Mouse (Mus musculus) hindbrain, embryonic 13.5 days (tissue): ENCODE measurements at regions not wholly inside any gene's neighbourhood (a gene's known extent, or its start where the extent isn't known, plus 50 kb on each side); places are given as distances from the start of the nearest gene placed in this dataset.
A peak's percentile ranks its signal among the peaks of the same experiment; 100 is the strongest.

Source experiments
- ATAC-seq: fragments of 200-750 bp; cut with Nextera tagmentation; 2 replicates; pipeline ENCODE4 v1.8.0; 2017; ENCODE audit warnings: moderate TSS enrichment; ENCODE audit not compliant: low FRiP score
- H3K27ac ChIP-seq: fragments of 300-500 bp; sonication (generic); 2 replicates; pipeline ENCODE4 v1.5.1; 2015; ENCODE audit warnings: inconsistent platforms, mild to moderate bottlenecking, moderate library complexity
- H3K27me3 ChIP-seq: fragments of 300-500 bp; sonication (generic); 2 replicates; pipeline ENCODE4 v1.6.1; 2015; ENCODE audit warnings: mild to moderate bottlenecking, inconsistent platforms
- H3K36me3 ChIP-seq: fragments of 300-500 bp; sonication (generic); 2 replicates; pipeline ENCODE4 v1.6.1; 2015; ENCODE audit warnings: mild to moderate bottlenecking, inconsistent platforms
- H3K4me1 ChIP-seq: fragments of 300-500 bp; sonication (generic); replicated peaks from 2 replicates; pipeline ENCODE4 v1.6.1; 2015; ENCODE audit warnings: inconsistent platforms
- H3K4me2 ChIP-seq: fragments of 300-500 bp; sonication (generic); 2 replicates; pipeline ENCODE4 v1.6.1; 2015; ENCODE audit warnings: inconsistent platforms, mild to moderate bottlenecking, moderate library complexity
- H3K4me3 ChIP-seq: fragments of 300-500 bp; sonication (generic); 2 replicates; pipeline ENCODE4 v1.5.1; 2015; ENCODE audit warnings: mild to moderate bottlenecking, inconsistent platforms
- H3K9ac ChIP-seq: fragments of 300-500 bp; sonication (generic); 2 replicates; pipeline ENCODE4 v1.6.1; 2015; ENCODE audit warnings: mild to moderate bottlenecking, inconsistent platforms
- H3K9me3 ChIP-seq: fragments of 300-500 bp; sonication (generic); 2 replicates; pipeline ENCODE4 v1.6.1; 2016; ENCODE audit warnings: inconsistent platforms
- WGBS: fragments of 180-500 bp; shearing (Covaris S2); methylation state at CpG from one replicate; pipeline ENCODE4 v1.1.7; 2015; 5-methylcytosine and 5-hydroxymethylcytosine counted together

DNA sequence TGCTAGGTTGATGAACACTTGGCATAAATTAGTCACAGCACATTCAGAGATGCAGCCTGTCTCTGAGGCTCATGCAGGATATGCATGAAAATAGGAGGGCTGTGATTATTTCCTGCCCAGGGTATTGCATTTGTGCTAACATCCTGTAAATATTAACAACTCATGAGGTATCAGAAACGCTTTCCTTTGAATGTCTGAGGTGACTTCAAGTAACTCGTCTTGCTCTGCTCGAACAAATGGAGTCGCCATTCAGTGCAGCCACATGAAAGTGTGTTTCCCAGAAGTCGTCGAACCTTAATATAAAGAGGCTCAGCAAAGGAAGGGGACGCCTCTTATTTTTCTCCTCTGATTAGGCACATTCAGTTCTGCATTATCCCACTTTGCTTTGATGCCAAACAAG, 301.1 kb upstream of the Adgrl2 start:
- no peaks in the 10 kb centered on the region for H3K9me3 ChIP-seq
- H3K4me2 ChIP-seq, result no peak overlapping the region
- 23% methylated on average over 7 of the region's 7 CpGs for WGBS
- no peak overlapping the region for H3K4me3 ChIP-seq
- peaks cover 21% of the 10 kb centered on the region for H3K4me1 ChIP-seq
- no peaks in the 10 kb centered on the region for H3K36me3 ChIP-seq
- H3K27me3 ChIP-seq, result peaks cover 49% of the 10 kb centered on the region
- no peak overlapping the region for H3K27ac ChIP-seq
- ATAC-seq, result no peak
- no peak overlapping the region for H3K9ac ChIP-seq

- WGBS, result 79% methylated on average over 8 of the region's 8 CpGs
- Histone ChIP-seq H3K9ac (no peak overlapping the region), H3K9me3 (no peaks in the 10 kb centered on the region), H3K4me2 (no peak overlapping the region), H3K36me3 (no peaks in the 10 kb centered on the region), H3K4me3 (no peak overlapping the region), H3K27ac (no peak overlapping the region), H3K4me1 (peaks cover 10% of the 10 kb centered on the region; the same call in 1 of the 2 replicates), H3K27me3 (peaks cover 49% of the 10 kb centered on the region)
- ATAC-seq, result no peak
Observed at GRCm38 (mm10) chr3:149290228-149290627, 299.9 kb upstream of the Adgrl2 start.

DNA sequence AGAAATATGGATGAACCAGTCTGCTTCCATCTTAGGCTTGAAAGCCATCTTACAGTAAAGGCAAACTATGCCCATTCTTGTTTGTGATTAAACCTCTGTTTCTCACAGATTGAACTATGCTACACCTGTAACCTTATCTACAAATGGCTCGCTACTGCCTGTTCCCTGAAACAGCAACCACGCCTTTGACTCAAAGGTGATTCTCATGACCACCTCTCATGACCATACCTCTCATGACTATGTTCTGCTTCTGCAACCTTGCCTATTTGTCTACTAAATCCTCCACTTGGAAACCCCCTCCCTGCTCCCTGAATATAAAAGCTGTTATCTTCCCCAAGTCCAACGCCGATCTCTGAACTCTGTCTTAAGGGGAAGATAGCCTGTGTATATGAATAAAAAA, 296.7 kb upstream of the Adgrl2 start:
- H3K4me3 ChIP-seq, result no peak overlapping the region
- ATAC-seq, result no peak
- H3K9me3 ChIP-seq, result no peaks in the 10 kb centered on the region
- no peak overlapping the region for H3K9ac ChIP-seq
- H3K4me1 ChIP-seq, result peaks cover 4% of the 10 kb centered on the region; the same call in 1 of the 2 replicates
- H3K27ac ChIP-seq, result no peak overlapping the region
- no peaks in the 10 kb centered on the region for H3K36me3 ChIP-seq
- H3K27me3 ChIP-seq, result peaks cover 45% of the 10 kb centered on the region
- H3K4me2 ChIP-seq, result no peak overlapping the region
- WGBS, result 97% methylated on average over 4 of the region's 4 CpGs

DNA sequence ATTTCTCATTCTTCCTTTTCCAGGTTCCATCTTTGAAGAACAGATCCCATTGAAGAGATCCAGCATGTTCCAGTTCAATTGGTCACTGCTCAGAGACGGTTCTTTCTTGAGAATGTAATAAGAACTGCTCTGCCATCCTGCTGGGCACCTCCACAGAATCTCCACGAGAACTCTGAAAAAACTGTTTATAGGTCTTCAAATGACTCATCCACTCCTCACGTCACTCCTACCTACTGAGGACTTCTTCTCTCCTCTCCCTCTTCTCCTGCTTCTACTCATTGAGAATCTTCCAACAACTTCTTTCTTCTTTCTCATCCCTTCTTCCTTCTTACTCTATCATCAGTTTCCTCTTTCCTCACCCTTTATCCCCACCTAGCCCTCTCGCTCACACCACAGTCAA, 294.6 kb upstream of the Adgrl2 start:
- no peaks in the 10 kb centered on the region for H3K36me3 ChIP-seq
- WGBS, result 74% methylated on average over 4 of the region's 4 CpGs

GRCm38 (mm10) chr3:149280807-149281789, 290.7 kb upstream of the Adgrl2 start:
- Histone ChIP-seq H3K27ac (no peak overlapping the region), H3K36me3 (no peaks in the 10 kb centered on the region), H3K4me2 (no peak overlapping the region), H3K9ac (no peak overlapping the region), H3K9me3 (no peaks in the 10 kb centered on the region), H3K4me3 (no peak overlapping the region), H3K27me3 (peaks cover 15% of the 10 kb centered on the region; the same call in 1 of the 2 replicates), H3K4me1 (no peaks in the 10 kb centered on the region; the same call in 1 of the 2 replicates)
- WGBS, result 83% methylated on average over 9 of the region's 9 CpGs
- ATAC-seq, result no peak

More for the DNA sequence above, 294.6 kb upstream of the Adgrl2 start:
- Histone ChIP-seq H3K27me3 (peaks cover 39% of the 10 kb centered on the region), H3K27ac (no peak overlapping the region), H3K9me3 (no peaks in the 10 kb centered on the region), H3K4me3 (no peak overlapping the region), H3K4me2 (no peak overlapping the region), H3K4me1 (no peaks in the 10 kb centered on the region; the same call in 1 of the 2 replicates), H3K9ac (no peak overlapping the region)
- no peak for ATAC-seq

- no peak overlapping the region for H3K27ac ChIP-seq
- no peak overlapping the region for H3K4me3 ChIP-seq
- WGBS, result 44% methylated on average over 6 of the region's 6 CpGs
- H3K27me3 ChIP-seq, result peaks cover 17% of the 10 kb centered on the region; the same call in 1 of the 2 replicates
- H3K4me1 ChIP-seq, result peaks cover 4% of the 10 kb centered on the region
- H3K4me2 ChIP-seq, result no peak overlapping the region
- H3K9ac ChIP-seq, result no peak overlapping the region
- no peaks in the 10 kb centered on the region for H3K9me3 ChIP-seq
- no peak for ATAC-seq
- H3K36me3 ChIP-seq, result no peaks in the 10 kb centered on the region
Observed at GRCm38 (mm10) chr3:149279338-149279737, 289.0 kb upstream of the Adgrl2 start.

DNA sequence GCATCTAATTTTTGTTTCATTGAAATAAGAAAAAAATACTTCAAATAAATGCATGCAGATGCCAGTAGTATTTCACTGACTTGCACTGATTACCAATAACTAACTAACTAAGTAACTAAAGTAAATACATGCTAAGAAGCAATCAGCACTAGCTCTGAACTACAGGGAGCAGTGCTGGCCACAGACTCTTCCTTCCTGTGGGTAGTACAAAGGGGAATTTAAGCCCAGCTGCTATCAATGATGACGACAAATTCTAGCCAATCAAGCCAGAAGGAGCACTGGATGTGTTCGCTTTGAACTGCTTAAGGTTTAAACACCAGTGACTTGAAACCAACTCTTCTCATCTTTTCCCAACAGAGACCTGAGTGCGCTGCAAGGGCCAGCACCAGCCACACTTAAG, 287.5 kb upstream of the Adgrl2 start:
- H3K4me2 ChIP-seq, result no peak overlapping the region
- peaks cover 7% of the 10 kb centered on the region for H3K4me1 ChIP-seq
- no peaks in the 10 kb centered on the region for H3K36me3 ChIP-seq
- no peaks in the 10 kb centered on the region for H3K9me3 ChIP-seq
- no peak for ATAC-seq
- 81% methylated on average over 3 of the region's 3 CpGs for WGBS
- no peak overlapping the region for H3K9ac ChIP-seq
- H3K27me3 ChIP-seq, result peaks cover 11% of the 10 kb centered on the region; the same call in 1 of the 2 replicates
- no peak overlapping the region for H3K27ac ChIP-seq
- H3K4me3 ChIP-seq, result no peak overlapping the region

- no peak for ATAC-seq
- 75% methylated on average over 6 of the region's 6 CpGs for WGBS
Observed at GRCm38 (mm10) chr3:149275478-149276132, 285.2 kb upstream of the Adgrl2 start.

GRCm38 (mm10) chr3:149274987-149275386, 284.6 kb upstream of the Adgrl2 start:
- no peaks in the 10 kb centered on the region for H3K9me3 ChIP-seq
- 84% methylated on average over 5 of the region's 5 CpGs for WGBS
- no peak overlapping the region for H3K9ac ChIP-seq
- no peak overlapping the region; the same call in 1 of the 2 replicates for H3K27ac ChIP-seq
- no peak overlapping the region for H3K4me3 ChIP-seq
- peaks cover 7% of the 10 kb centered on the region for H3K4me1 ChIP-seq
- H3K4me2 ChIP-seq, result 0 out of 2 replicates have a peak overlapping the region, but pooled peaks have one; percentile 10
- no peaks in the 10 kb centered on the region for H3K36me3 ChIP-seq
- 0 out of 2 replicates have a peak, but pooled peaks cover 5% of the 10 kb centered on the region for H3K27me3 ChIP-seq
- ATAC-seq, result no peak

More at GRCm38 (mm10) chr3:149275478-149276132, 285.2 kb upstream of the Adgrl2 start:
- H3K27me3 ChIP-seq, result 0 out of 2 replicates have a peak, but pooled peaks cover 5% of the 10 kb centered on the region
- peaks cover 7% of the 10 kb centered on the region for H3K4me1 ChIP-seq
- no peaks in the 10 kb centered on the region for H3K9me3 ChIP-seq
- H3K36me3 ChIP-seq, result no peaks in the 10 kb centered on the region
- H3K9ac ChIP-seq, result no peak overlapping the region
- H3K4me3 ChIP-seq, result no peak overlapping the region
- H3K4me2 ChIP-seq, result no peak overlapping the region
- no peak overlapping the region for H3K27ac ChIP-seq

DNA sequence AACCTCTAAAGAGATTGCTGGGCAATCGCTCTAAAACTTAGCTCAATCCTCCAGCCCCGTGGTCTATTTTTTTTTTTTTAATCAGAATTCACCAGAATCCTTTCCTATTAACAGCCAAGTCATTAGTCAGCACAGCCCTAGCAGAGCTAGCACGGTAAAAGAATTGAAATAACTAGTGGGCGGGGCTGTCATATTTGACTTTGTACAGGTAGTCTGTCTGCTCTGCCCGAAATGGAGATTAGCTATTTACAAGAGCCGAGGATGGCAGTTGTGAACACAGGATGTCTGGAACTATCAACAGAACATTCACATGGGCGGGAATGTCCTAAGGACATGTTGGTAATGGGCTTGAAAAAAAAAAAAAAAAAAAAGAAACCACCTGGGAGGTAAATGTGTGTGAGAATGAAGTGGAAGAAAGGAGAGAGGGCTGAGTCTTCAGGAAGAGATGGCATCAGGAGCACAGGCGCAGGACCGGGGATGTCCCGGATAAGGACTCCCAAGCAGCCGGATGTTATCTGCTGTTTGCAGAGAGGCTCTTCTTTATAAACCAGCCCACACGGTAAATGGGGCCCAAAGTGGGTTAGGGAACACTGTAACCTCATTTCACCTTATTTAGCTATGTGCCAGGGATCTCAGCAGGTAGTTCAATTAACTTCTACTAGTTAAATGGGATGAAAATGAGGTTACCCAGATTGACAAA, 283.8 kb upstream of the Adgrl2 start:
- Histone ChIP-seq H3K27me3 (0 out of 2 replicates have a peak, but pooled peaks cover 5% of the 10 kb centered on the region), H3K4me1 (peaks cover 7% of the 10 kb centered on the region), H3K9me3 (no peaks in the 10 kb centered on the region), H3K9ac (no peak overlapping the region), H3K4me3 (no peak overlapping the region), H3K36me3 (no peaks in the 10 kb centered on the region), H3K4me2 (0 out of 2 replicates have a peak overlapping the region, but pooled peaks have one; percentile 10), H3K27ac (peak overlapping the region; percentile 37)
- no peak for ATAC-seq
- WGBS, result 71% methylated on average over 12 of the region's 12 CpGs

- Histone ChIP-seq H3K9ac (no peak overlapping the region), H3K27me3 (0 out of 2 replicates have a peak, but pooled peaks cover 4% of the 10 kb centered on the region), H3K36me3 (no peaks in the 10 kb centered on the region), H3K4me2 (no peak overlapping the region), H3K4me1 (peaks cover 7% of the 10 kb centered on the region), H3K9me3 (no peaks in the 10 kb centered on the region), H3K4me3 (no peak overlapping the region), H3K27ac (no peak overlapping the region)
- ATAC-seq, result no peak
Observed at GRCm38 (mm10) chr3:149270459-149270858, 280.1 kb upstream of the Adgrl2 start.
